Mouse (Mus musculus) E14TG2a.4 (cell line): Measurements from ENCODE around the gene Fcgr1.

ENCODE experiments used
- CTCF ChIP-seq: conservative IDR thresholded peaks from 2 replicates; pipeline ENCODE4 v1.5.1; 2014; ENCODE audit warnings: low read length
- NANOG ChIP-seq: IDR thresholded peaks from 2 replicates; pipeline ENCODE4 v1.6.1; 2014; ENCODE audit warnings: borderline replicate concordance, low read length, mixed read lengths
- POU5F1 ChIP-seq: IDR thresholded peaks from 2 replicates; pipeline ENCODE4 v1.6.1; 2014; ENCODE audit warnings: low read length, borderline replicate concordance

- TF ChIP-seq CTCF (no peak), POU5F1 (no peak), NANOG (no peak)
Measured at GRCm38 (mm10) chr3:96330181-96330580, 36.4 kb upstream of the Fcgr1 start.
